33 mouse cellular contexts compared by ENCODE assay signal in the genomic region with DNA sequence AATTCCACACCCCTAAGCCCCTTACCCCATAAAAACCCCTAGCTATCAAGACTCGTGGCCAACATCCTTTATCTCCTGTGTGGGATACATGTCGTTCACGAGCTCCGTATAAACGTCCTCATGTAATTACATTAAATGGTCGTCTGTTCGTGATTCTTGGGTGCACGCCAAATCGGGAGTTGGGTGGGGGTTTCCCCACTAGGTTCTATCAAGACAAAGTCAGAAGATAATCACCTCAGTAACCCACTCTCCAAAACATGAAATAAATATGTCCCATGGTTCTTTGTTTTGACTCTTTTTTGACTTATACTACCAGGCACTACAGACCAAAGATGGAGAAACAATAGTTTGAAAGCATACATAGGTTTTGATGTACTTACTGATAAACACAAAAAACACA. TPM values are rescaled to one million over a fixed set of nuclear protein-coding genes. Genes with fewer than 3 reads are reported as not detected.
"Had no signal": no experiment of that assay in that cellular context is flagged by ENCODE, and none has a peak within 500 bp of the region (broad histone marks: within the 10 kb centered on the region; RNA-seq: fewer than 3 reads in every experiment).

No protein-coding gene starts in this region.

- DNase-seq: gastrocnemius, postnatal 14 days; gastrocnemius, postnatal 36 days; heart, adult 11 months; heart, adult 2 months; heart, postnatal 14 days; heart, postnatal 36 days; kidney, adult 11 months; kidney, adult 2 months; kidney, adult 9 months; kidney, postnatal 25 days; kidney, postnatal 4 days; liver; liver, embryonic 13.5 days had no signal

- ATAC-seq: hindbrain, postnatal 0 days; intestine, embryonic 16.5 days had no signal

RNA-seq across cellular contexts. Expression of gene Trim34b, which starts 7.2 kb away (rescaled TPM):
- total RNA-seq: gastrocnemius, adult 18-20 months; gastrocnemius, adult 8-10 months; hindbrain, postnatal 0 days; layer of hippocampus, adult 2 months; layer of hippocampus, postnatal 10 days; left cerebral cortex, adult 2 months had no signal
- polyA plus RNA-seq: heart, embryonic 13.5 days; heart, postnatal 0 days; hindbrain, embryonic 11.5 days; hindbrain, embryonic 13.5 days; hindbrain, embryonic 15.5 days; hindbrain, postnatal 0 days; intestine, embryonic 14.5 days; intestine, embryonic 16.5 days; kidney, embryonic 15.5 days; limb, embryonic 10.5 days; limb, embryonic 12.5 days; liver, embryonic 13.5 days; liver, embryonic 15.5 days had no signal

RNA-seq across cellular contexts. Expression of gene Trim5, which starts 34.1 kb away (rescaled TPM):
- polyA plus RNA-seq: limb, embryonic 10.5 days had no signal

RNA-seq across cellular contexts. Expression of gene Trim30b, which starts 47.7 kb away (rescaled TPM):
- total RNA-seq: gastrocnemius, adult 18-20 months; gastrocnemius, adult 8-10 months; gastrocnemius, postnatal 14 days; gastrocnemius, postnatal 36 days; heart, postnatal 14 days; layer of hippocampus, adult 2 months; layer of hippocampus, postnatal 10 days; layer of hippocampus, postnatal 25 days; left cerebral cortex, adult 2 months; left cerebral cortex, postnatal 14 days; left cerebral cortex, postnatal 36 days had no signal
- polyA plus RNA-seq: hindbrain, embryonic 13.5 days; hindbrain, embryonic 15.5 days; hindbrain, postnatal 0 days; limb, embryonic 12.5 days had no signal
